Mouse (Mus musculus) cerebellum, adult 9-11 months (tissue): ENCODE data around the gene Aatf.

ENCODE experiments used
- DNase-seq: peaks from one replicate; pipeline ENCODE4 v3.0.0; 2022

The Aatf gene

GRCm38 (mm10) chr11:84521751-84522299 is 8.5 kb upstream of the Aatf start:
- DNase-seq = peak; percentile 65

- DNase-seq = peak; percentile 39
Measured at GRCm38 (mm10) chr11:84521071-84521390, 7.7 kb upstream of the Aatf start.

GRCm38 (mm10) chr11:84520269-84521070 is 7.1 kb upstream of the Aatf start:
- no peak for DNase-seq

- peak; percentile 59 for DNase-seq
Measured at GRCm38 (mm10) chr11:84519576-84520268, 6.4 kb upstream of the Aatf start.

- no peak for DNase-seq
Measured at GRCm38 (mm10) chr11:84519036-84519435, 5.7 kb upstream of the Aatf start.

GRCm38 (mm10) chr11:84518261-84518660 is 4.9 kb upstream of the Aatf start:
- no peak for DNase-seq

GRCm38 (mm10) chr11:84517431-84517830 is 4.1 kb upstream of the Aatf start:
- no peak for DNase-seq

GRCm38 (mm10) chr11:84516501-84517240 is 3.3 kb upstream of the Aatf start:
- DNase-seq = no peak

GRCm38 (mm10) chr11:84512031-84512430 is 1.3 kb downstream of the Aatf start:
- no peak for DNase-seq

GRCm38 (mm10) chr11:84504296-84504695 is 9.0 kb downstream of the Aatf start:
- no peak for DNase-seq

GRCm38 (mm10) chr11:84497944-84498343 is 15.4 kb downstream of the Aatf start:
- peak; percentile 20 for DNase-seq

- DNase-seq = no peak
Measured at GRCm38 (mm10) chr11:84496901-84497300, 16.4 kb downstream of the Aatf start.

- DNase-seq = no peak
Measured at GRCm38 (mm10) chr11:84495774-84496173, 17.5 kb downstream of the Aatf start.

- DNase-seq = no peak
Measured at GRCm38 (mm10) chr11:84481661-84482060, 31.7 kb downstream of the Aatf start.

- DNase-seq = no peak
Measured at GRCm38 (mm10) chr11:84480451-84480850, 32.9 kb downstream of the Aatf start.

- DNase-seq = no peak
Measured at GRCm38 (mm10) chr11:84476641-84477040, 36.7 kb downstream of the Aatf start.

- DNase-seq = no peak
Measured at GRCm38 (mm10) chr11:84475991-84476390, 37.3 kb downstream of the Aatf start.

- DNase-seq = no peak
Measured at GRCm38 (mm10) chr11:84473093-84473667, 40.1 kb downstream of the Aatf start.

- DNase-seq = no peak
Measured at GRCm38 (mm10) chr11:84464571-84464970, 48.8 kb downstream of the Aatf start.

- DNase-seq = peak; percentile 40
Measured at GRCm38 (mm10) chr11:84453901-84454300, 59.4 kb downstream of the Aatf start.

- DNase-seq = no peak
Measured at GRCm38 (mm10) chr11:84442554-84443331, 70.6 kb downstream of the Aatf start.

- peak; percentile 39 for DNase-seq
Measured at GRCm38 (mm10) chr11:84440402-84440801, 72.9 kb downstream of the Aatf start.
